Mouse (Mus musculus): ENCODE data around the gene Cfap74. TPM values are rescaled to one million over a fixed set of nuclear protein-coding genes. Genes with fewer than 3 reads are reported as not detected.
"Not testable (repeated sequence)": the region's sequence is repeated elsewhere in the genome, so short reads cannot be mapped to it uniquely, and the experiment has no call there.

The Cfap74 gene
- total RNA-seq, 2 experiments from 2014 or later, result not detected

- ATAC-seq (replicated peaks; ENCODE audit: low FRiP score, poor library complexity, severe bottlenecking), result no peak
Measured at GRCm38 (mm10) chr4:155466080-155466479, 57.1 kb downstream of the Cfap74 start.

GRCm38 (mm10) chr4:155467237-155468010 lies 58.4 kb downstream of the Cfap74 start:
- no peak for ATAC-seq (replicated peaks; ENCODE audit: low FRiP score, poor library complexity, severe bottlenecking)

DNA sequence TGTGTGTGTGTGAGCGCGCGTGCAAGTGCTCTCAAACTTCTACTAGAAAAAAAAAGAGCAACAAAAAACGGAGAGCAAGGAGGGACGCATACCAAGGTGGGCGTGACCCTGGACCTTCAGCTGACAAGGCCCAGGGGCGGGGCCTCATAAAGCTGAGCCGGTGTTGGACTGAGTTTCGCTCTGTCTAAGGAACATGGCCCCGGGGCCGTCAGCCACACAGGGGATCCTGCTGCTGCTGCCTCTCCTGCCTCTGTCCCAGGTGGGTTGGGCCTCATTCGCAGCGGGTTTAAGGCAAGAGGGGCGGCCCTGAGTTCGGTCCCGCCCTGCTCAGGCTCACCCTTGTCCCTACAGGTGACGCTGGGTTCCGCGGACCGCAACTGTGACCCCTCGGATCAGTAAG lies 60.0 kb downstream of the Cfap74 start, which contains the start of gene Tmem52:
Gene Tmem52 (plus strand): TSS at position 163 of the 400 bp plus-strand sequence.
- ATAC-seq (replicated peaks; ENCODE audit: low FRiP score, poor library complexity, severe bottlenecking), result 0 out of 2 replicates have a peak, but pooled peaks have one; percentile 41

DNA sequence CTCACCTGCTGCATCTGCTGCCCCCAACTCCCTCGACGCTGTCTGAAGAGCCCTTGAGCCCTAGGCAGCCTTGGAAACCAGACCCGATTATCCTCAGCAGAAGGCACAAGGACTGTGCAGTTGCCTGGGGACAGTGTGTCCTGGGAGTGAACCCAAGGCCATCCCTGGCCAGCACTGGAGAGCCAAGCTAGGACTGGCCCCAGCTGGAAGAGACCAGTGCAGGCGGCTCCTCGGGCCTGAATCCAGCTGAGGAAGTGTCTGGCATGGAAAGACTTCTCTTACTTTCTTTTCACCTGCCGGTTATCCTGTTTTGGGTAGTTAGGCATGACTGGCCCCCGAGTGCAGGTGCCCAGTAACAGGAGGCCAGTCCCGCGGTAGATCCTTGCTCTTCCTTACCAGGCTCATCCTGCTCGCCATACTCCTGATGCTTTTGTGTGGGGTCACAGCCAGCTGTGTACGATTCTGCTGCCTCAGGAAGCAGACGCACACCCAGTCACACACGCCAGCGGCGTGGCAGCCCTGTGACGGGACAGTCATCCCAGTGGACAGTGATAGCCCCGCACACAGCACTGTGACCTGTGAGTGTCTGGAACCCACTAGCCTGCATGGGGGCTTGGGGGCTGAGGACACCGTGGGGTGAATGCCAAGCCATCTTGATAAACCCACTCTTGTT lies 60.7 kb downstream of the Cfap74 start:
- no peak for ATAC-seq (replicated peaks; ENCODE audit: low FRiP score, poor library complexity, severe bottlenecking)

DNA sequence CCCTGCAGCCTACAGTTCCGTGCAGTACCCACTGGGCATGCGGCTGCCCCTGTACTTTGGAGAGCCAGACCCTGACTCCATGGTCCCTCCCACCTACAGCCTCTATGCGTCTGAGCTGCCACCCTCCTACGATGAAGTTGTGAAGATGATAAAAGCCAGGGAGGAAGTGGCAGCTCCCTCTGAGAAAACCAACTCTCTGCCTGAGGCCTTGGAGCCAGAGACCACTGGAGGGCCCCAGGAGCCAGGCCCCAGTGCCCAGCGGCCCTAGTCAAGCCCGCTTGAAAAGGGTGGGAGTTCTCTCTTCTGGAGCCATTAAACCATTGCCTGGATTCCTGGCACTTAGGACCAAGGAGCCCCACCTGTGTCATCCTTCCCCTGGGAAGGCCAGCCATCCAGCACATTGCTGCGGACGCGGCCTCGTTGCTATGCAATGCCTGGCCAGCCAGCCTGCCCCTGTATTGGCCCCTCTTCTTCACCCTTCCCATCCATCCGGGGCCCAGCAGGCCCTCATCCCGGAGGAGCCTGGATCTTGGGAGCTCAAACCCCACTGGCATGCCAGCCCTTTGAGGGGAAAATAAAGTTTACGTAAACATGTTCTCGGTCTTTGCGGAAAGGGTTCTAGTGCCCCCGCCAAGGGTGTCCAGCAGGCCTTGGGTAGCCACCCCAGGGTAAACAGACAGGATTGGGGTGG lies 61.4 kb downstream of the Cfap74 start:
- ATAC-seq (replicated peaks; ENCODE audit: low FRiP score, poor library complexity, severe bottlenecking), result no peak

- ATAC-seq (replicated peaks; ENCODE audit: low FRiP score, poor library complexity, severe bottlenecking), result no peak
Measured at GRCm38 (mm10) chr4:155470997-155471396, 62.0 kb downstream of the Cfap74 start.

DNA sequence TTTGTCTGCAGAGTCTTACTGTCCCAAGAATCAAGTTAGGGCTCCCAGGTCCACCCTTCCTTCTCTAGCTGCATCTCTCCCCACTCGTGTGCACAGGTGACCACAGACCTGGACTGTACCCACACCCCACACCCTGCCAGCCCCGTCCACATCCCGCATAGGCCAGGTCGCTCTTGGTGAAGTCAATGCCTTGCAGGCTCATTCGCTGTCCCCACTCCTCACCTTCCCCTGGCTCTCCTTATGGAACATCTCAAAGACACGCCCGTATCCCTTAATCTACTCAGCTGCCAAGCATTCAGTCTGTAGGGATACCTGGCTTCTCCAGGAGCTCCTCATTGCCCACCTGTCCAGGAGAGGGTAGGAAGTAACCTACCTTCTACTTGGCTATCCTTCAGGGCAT lies 62.4 kb downstream of the Cfap74 start:
- no peak for ATAC-seq (replicated peaks; ENCODE audit: low FRiP score, poor library complexity, severe bottlenecking)

DNA sequence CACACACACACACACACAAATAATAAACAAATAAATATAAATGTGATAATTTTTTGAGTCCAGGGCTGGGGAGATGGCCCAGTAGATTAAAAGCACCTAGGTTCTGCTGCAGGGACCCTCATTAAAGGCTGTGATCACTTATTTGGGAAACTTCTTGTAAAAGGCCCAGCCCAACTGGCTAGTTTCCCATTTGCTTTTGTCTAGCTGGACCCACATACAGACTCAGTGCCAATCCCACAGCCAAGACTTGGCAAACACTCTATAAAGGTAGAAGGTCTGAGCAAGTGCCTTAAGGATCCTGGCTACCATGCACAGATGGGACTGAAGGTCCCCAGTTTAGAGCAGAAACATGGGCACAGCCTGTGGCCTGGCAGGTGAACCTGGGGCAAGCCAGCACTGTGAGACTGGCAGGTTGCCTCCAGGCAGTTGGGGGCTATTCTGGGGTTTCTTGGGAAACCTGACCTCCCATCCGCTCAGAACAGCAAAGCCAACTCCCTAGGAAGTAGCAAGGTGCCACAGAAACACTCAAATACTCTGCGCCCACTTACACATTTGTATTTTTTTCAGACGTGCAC lies 63.8 kb downstream of the Cfap74 start:
- no peak for ATAC-seq (replicated peaks; ENCODE audit: low FRiP score, poor library complexity, severe bottlenecking)

DNA sequence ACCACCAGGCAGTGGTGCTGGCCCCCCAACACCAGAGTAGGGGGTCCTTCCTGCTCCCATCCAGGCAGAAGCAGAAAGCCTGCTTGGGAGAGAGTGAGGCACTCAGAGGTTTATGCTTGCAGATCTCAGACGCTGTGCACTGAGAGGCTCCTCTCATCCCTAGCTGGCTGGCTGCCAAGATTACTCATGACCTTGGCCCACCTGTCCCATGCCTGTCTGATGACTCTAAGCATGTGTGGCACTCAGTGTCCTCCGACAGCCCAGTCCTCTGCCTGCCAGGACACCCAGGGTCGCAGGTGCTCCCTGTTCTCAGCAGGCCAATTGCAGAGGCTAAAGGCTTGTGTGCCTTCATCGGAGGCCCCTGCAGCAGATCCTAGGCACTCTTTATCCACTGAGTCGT lies 64.3 kb downstream of the Cfap74 start:
- no peak for ATAC-seq (replicated peaks; ENCODE audit: low FRiP score, poor library complexity, severe bottlenecking)

DNA sequence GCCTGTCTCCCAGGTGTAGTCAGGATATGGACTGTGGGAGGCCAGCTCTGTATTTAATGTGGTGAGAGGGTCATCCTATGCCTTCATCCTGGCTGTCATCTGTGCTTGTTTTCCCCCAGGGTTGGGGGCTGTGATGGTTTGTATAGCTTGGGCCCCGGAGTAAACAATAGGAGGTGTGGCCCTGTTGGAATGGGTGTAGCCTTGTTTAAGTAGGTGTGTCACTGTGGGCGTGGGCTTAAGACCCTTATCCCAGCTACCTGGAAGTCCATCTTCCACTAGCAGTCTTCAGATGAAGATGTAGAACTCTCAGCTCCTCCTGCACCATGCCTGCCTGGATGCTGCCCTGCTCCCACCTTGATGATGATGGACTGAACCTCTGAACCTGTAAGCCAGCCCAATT lies 64.8 kb downstream of the Cfap74 start:
- ATAC-seq (replicated peaks; ENCODE audit: low FRiP score, poor library complexity, severe bottlenecking), result not testable (repeated sequence)

DNA sequence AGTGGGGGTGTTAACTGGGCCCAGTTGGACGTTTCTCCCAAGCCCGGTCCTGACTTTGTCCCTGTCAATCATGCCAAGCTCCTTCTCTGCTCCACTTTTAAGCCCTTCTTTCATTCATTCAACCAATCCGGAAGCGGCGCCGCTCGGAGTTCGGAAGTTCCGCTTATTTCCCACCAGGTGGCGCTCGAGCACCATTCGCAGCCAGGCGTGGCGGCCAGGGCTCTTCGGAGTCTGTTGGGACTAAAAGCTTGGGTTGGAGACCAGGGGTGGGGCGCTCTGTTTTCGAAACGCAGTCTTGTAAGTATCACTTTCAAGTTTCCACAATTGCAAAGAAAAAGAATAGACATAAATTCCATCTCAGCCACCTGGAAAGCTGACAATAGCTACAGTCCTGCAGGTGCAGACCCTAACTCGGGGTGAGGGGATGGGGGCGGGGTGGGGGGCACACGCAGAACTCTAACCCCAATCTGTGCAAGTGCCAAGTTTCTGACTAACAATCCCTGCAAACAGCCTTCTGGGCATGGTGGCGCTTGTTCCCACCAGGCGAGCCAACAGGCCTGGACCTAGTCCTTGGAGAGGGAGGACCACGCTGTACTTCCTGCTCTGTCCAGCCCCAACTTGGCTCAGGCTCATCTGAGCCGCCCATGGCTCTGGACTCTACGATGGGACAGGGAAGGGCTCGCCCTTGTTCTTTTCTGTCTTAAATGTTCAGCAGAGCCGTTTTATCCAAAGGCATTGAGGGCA lies 72.6 kb downstream of the Cfap74 start:
- peak; percentile 80 for ATAC-seq (replicated peaks; ENCODE audit: low FRiP score, poor library complexity, severe bottlenecking)

GRCm38 (mm10) chr4:155482125-155482480 lies 73.1 kb downstream of the Cfap74 start:
- ATAC-seq (replicated peaks; ENCODE audit: low FRiP score, poor library complexity, severe bottlenecking), result no peak

DNA sequence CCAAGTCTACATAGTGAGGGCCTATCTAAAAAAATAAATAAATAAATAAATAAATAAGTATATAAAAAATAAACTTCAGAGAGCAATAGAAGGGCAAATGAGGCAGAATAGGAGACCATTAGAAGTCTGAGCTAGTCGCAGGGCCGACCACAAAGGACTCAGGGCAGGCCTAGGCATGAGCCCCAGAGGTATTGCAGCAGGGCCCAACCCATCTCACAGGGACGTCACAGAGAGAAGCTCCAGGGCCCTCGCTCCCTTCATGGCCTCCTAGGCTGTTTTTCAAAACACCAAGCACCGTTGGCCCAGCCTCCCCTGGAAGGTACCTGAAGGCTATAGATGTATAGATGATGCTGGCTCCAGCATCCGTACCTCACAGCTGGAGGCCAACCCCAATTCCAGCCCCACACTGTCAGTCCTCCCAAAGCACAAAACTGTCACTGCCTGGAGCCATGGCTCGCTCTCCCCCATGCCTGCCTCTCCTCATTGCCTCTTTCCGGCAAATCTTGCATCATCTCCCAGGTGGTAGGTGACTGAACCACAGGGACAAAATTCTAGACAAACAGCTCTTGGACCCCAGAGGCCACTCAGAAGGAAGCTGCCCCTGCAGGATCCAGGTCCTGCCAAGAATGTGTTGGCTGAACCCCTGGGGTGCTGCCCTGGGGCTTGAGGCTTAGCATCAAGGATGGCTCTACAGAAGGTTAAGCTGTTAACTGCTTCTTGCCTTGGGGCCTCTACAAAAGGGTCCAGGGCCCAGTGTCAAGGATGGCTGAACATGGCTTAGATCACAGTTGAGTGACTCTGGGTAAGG lies 73.9 kb downstream of the Cfap74 start:
- ATAC-seq (replicated peaks; ENCODE audit: low FRiP score, poor library complexity, severe bottlenecking), result no peak

GRCm38 (mm10) chr4:155485521-155485920 lies 76.5 kb downstream of the Cfap74 start:
- no peak for ATAC-seq (replicated peaks; ENCODE audit: low FRiP score, poor library complexity, severe bottlenecking)

- no peak for ATAC-seq (replicated peaks; ENCODE audit: low FRiP score, poor library complexity, severe bottlenecking)
Measured at GRCm38 (mm10) chr4:155487746-155488145, 78.8 kb downstream of the Cfap74 start.

- peak; percentile 64 for ATAC-seq (replicated peaks; ENCODE audit: low FRiP score, poor library complexity, severe bottlenecking)
Measured at GRCm38 (mm10) chr4:155488232-155489025, 79.4 kb downstream of the Cfap74 start.

DNA sequence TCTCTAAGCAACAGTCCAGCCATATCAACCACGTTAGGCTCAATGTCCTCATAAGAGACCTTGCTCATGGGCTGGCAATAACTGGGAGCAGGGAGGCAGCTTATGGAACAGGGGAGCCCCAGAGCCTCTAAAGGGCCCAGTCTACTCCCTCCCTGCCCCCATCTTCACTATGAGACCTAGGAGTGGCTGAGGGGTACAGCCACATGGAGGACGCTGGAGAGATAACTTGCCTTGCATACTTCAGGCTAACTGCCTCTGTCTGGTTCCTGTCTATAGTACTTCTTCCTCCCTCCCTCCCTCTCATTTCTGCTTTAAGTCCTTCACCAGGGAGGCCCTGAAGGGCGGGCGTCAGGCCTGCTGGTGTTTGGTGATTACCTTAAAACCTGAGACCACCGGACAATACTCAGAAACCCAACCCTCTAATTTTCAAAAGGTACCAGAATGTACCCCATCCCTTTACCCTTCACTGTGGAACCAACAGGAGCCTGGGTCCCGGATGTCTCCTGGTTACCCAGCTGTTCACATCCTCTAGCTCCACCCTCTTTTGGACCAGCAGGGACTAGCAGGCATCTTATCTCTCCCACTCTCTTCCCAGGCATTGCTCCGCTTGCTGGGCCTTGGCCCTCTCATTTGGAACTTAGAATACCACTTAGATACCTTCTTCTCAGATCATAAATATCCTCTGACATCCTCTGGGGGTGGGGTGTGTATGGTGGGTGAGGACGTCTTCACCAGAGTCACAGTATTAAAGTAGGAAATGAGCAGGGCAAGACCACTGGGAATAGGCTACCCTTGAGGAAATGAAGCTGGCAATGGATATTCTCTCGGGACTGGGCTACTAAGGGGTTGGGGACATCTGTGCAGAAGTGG lies 80.3 kb downstream of the Cfap74 start:
- no peak for ATAC-seq (replicated peaks; ENCODE audit: low FRiP score, poor library complexity, severe bottlenecking)
